8 mouse cellular contexts compared by ENCODE assay signal in genomic region chr15:81301193-81302070, GRCm38 (mm10). TPM values are rescaled to one million over a fixed set of nuclear protein-coding genes. Genes with fewer than 3 reads are reported as not detected.
A peak's percentile ranks its signal among the peaks of the same experiment; 100 is the strongest.
DNase-seq lines count a peak whose midpoint lies in the region; ATAC-seq and TF ChIP-seq lines count a peak whose summit lies in the region.
"Had no signal": no experiment of that assay in that cellular context is flagged by ENCODE, and none has a peak within 500 bp of the region (broad histone marks: within the 10 kb centered on the region; RNA-seq: fewer than 3 reads in every experiment).

No protein-coding gene starts in this region.

- DNase-seq in 3134 (ENCODE audit: extremely low read depth, insufficient read length, low spot score) = peak; percentile 75
- DNase-seq in naive thymus-derived CD4-positive, alpha-beta T cell, adult 2 months (ENCODE audit: low read depth) = peak; percentile 96
- no peak for DNase-seq in layer of hippocampus, postnatal 25 days (ENCODE audit: extremely low spot score in 1 of 2, low spot score in 1 of 2)
- no peak for DNase-seq in gastrocnemius, postnatal 10 days
- DNase-seq in limb, embryonic 10.5 days (ENCODE audit: low spot score) = no peak

- no peaks in the 10 kb centered on the region for H3K27me3 ChIP-seq in C2C12 (ENCODE audit: control insufficient read depth, insufficient read depth, insufficient read length)
- H3K27me3 ChIP-seq in limb, embryonic 10.5 days (ENCODE audit: low read depth, poor library complexity, severe bottlenecking) = no peaks in the 10 kb centered on the region
- H3K27me3 ChIP-seq: neural tube, embryonic 12.5 days had no signal

- H3K4me3 ChIP-seq in C2C12 (ENCODE audit: insufficient read depth, poor library complexity, severe bottlenecking) = no peak overlapping the region
- no peak overlapping the region for H3K4me3 ChIP-seq in limb, embryonic 10.5 days
- H3K4me3 ChIP-seq: neural tube, embryonic 12.5 days had no signal

- peak; percentile 91 for ATAC-seq in inflammation-experienced regulatory T-cells, adult 6 months

- H3ac ChIP-seq in C2C12 (ENCODE audit: control insufficient read depth, insufficient read length, low read depth) = peak overlapping the region; percentile 21

- no peaks in the 10 kb centered on the region for H3K79me2 ChIP-seq in C2C12 (ENCODE audit: control insufficient read depth, insufficient read depth)

- no peak for TF ChIP-seq CTCF in C2C12 (IDR thresholded peaks at IDR 0.05; ENCODE audit: control insufficient read depth, insufficient read depth, insufficient read length)

- no peaks in the 10 kb centered on the region for H3K36me3 ChIP-seq in C2C12 (ENCODE audit: control insufficient read depth, insufficient read depth)
- H3K36me3 ChIP-seq in limb, embryonic 10.5 days = no peaks in the 10 kb centered on the region
- H3K36me3 ChIP-seq: neural tube, embryonic 12.5 days had no signal

- no peak overlapping the region for H3K27ac ChIP-seq in limb, embryonic 10.5 days
- H3K27ac ChIP-seq: neural tube, embryonic 12.5 days had no signal

- peaks cover 11% of the 10 kb centered on the region for H3K4me1 ChIP-seq in limb, embryonic 10.5 days
- H3K4me1 ChIP-seq: neural tube, embryonic 12.5 days had no signal

- no peaks in the 10 kb centered on the region for H3K79me3 ChIP-seq in C2C12 (ENCODE audit: low read depth)

- WGBS in limb, embryonic 10.5 days = 54% methylated on average over 16 of the region's 16 CpGs

- H3K9me3 ChIP-seq in limb, embryonic 10.5 days (replicated peaks) = no peaks in the 10 kb centered on the region
- H3K9me3 ChIP-seq: neural tube, embryonic 12.5 days had no signal

TF ChIP-seq in C2C12, 6 proteins besides CTCF, POLR2A, EP300 and RAD21:
- peak; percentile 96 for TF ChIP-seq MYOD1 (IDR thresholded peaks at IDR 0.05; ENCODE audit: control insufficient read depth, insufficient read length, low read depth)
- no peak for TF ChIP-seq USF1 (IDR thresholded peaks at IDR 0.05; ENCODE audit: low read depth)
- TF ChIP-seq MYOG (IDR thresholded peaks at IDR 0.05; ENCODE audit: control insufficient read depth, extremely low read depth, insufficient read length) = no peak
- peak; percentile 88 for TF ChIP-seq MAX (IDR thresholded peaks at IDR 0.05)
- peak; percentile 5 for TF ChIP-seq FOSL1 (IDR thresholded peaks at IDR 0.05; ENCODE audit: insufficient read depth, low read length, poor library complexity, severe bottlenecking)
- no peak for TF ChIP-seq CEBPB (IDR thresholded peaks at IDR 0.05; ENCODE audit: low read depth)

RNA-seq across cellular contexts. Expression of gene Slc25a17, which starts 59.2 kb away (rescaled TPM):
- polyA plus RNA-seq in C2C12 (2012; fragmentation: generic; extraction: Trizol) = 64.7 TPM
- polyA plus RNA-seq in inflammation-experienced regulatory T-cells, adult 6 months (2017; shearing (Covaris generic)) = 100 to 1,000 TPM in 1 of 3 experiments, 10 to 100 TPM in 2; 94.4 to 105 (median 99.3) TPM
- total RNA-seq in layer of hippocampus, postnatal 25 days (2021) = 10 to 100 TPM; 42.4 to 44.8 TPM
- 10 to 100 TPM; 20.5 to 23.1 TPM for total RNA-seq in gastrocnemius, postnatal 10 days (2021)
- polyA plus RNA-seq in limb, embryonic 10.5 days (2016; fragmentation: Nextera tagmentation; extraction: Ambion mirVana) = 86.9 and 93.6 TPM in 2 replicates

Comparison
In these comparisons a context has a peak if more than half of its experiments do, and no peak if none do; other contexts are left out.
1. DNase-seq: peak in 3134 (single experiment) and naive thymus-derived CD4-positive, alpha-beta T cell, adult 2 months (single experiment); none in layer of hippocampus, postnatal 25 days (0 of 2), gastrocnemius, postnatal 10 days (single experiment) and limb, embryonic 10.5 days (single experiment).